Mouse (Mus musculus) kidney, postnatal 14 days (tissue): ENCODE measurements around the gene Rpl21.
A peak's percentile ranks its signal among the peaks of the same experiment; 100 is the strongest.

ENCODE experiments used
- DNase-seq: peaks from one replicate; pipeline ENCODE4 v3.0.0; 2022; ENCODE audit warnings: mixed read lengths

Rpl21 gene

DNA sequence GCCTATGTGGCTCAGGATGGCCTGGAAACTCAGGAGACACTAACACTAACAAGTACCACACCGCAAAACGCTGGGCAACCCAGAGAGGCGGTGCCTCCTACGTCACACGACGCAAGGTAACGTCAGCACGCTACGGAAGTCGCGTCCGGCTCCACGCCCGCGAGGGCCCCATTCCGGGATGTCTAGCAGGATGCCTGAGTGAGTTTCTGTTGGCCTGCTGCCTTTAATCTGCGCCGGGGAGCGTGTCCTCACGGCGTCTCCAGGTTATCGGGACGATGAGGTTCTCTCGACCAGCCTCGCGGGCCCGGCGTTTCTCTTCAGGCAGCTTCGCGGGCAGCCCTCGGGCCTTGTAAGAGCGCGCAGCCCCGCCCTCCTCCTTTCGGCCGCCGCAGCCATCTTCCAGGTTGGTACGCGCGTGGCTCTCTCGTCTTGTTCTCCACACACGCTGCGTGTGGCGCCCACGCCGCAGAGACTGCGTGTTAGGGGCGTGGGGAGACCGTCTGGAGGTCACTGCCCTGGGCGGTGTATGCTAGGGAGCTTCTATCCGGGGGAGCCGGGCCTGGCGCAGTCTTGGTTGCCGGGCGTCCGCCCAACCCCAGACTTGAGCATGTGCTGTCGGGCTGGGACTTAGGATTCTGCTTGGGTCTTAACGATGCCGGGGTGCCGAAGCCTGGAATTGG lies at the start of gene Rpl21:
Rpl21 (plus strand) TSS at position 122 of the 680 bp plus-strand sequence.
- DNase-seq, result peak; percentile 95

DNA sequence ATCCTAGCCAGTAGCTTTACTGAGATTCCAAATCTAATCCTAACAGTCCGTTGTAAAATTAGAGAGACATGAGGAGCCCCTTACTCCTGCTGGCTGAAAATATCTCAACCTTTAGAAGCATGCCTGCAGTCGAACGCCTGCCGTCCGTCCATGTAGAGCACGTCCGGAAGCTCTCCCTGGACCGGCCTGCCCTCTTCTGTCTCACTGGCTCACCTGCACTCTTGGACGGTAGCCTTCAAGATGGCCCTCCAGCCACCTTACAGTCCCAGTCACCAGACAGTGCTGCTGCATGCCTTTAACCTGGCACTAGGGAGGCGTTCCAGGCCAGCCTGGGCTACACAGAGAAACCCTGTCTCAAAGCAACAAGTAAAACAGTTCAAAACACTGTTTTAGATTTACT lies 49.4 kb upstream of the Rpl21 start:
- DNase-seq, result no peak

DNA sequence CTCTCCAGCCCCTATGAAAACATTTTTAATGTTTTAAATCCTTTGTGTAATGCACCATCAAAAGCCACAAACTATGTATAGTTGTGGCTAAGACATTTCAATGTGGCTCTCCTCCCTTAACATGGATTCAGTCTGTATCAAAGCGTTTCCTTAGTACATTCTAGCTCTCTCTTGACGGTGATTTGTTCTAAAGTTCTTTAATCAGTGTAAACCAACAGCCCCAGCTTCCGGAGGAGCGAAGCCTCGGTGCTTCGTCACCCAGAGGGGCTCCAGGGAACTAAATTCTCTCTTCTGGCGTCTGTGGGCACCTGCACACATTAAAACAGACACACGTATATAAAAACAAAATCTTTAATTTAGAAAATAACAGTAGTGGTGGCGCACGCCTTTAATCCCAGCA lies 48.8 kb upstream of the Rpl21 start:
- DNase-seq, result no peak

- no peak for DNase-seq
Observed at GRCm38 (mm10) chr5:146786123-146786522, 46.6 kb upstream of the Rpl21 start.

- DNase-seq, result peak; percentile 66
Observed at GRCm38 (mm10) chr5:146789413-146789812, 43.3 kb upstream of the Rpl21 start.

GRCm38 (mm10) chr5:146790944-146791343 lies 41.7 kb upstream of the Rpl21 start:
- no peak for DNase-seq

- no peak for DNase-seq
Observed at GRCm38 (mm10) chr5:146792140-146792791, 40.4 kb upstream of the Rpl21 start.

DNA sequence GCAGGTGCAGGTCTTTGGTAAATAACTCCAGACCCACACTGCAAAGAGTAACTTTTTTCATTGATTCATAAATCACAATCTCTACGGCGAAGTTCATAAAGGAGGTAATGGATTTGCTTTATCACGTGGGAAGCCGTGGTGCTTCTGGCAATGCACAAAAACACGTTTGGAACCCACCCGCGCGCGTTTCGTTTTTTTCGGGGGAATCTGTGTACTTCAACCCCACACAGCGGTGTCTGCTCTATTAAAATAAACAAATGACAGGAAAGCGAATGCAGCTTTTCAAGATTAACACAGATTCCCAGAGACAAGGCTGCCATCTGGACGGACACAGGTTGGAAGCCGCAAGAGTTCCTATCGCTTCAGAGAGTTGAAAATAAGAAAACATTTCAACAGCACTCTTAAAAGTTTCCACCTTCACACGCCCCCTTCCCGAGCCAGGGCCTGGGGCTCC lies 39.0 kb upstream of the Rpl21 start:
- DNase-seq, result no peak

- DNase-seq, result peak; percentile 52
Observed at GRCm38 (mm10) chr5:146794084-146794852, 38.4 kb upstream of the Rpl21 start.

DNA sequence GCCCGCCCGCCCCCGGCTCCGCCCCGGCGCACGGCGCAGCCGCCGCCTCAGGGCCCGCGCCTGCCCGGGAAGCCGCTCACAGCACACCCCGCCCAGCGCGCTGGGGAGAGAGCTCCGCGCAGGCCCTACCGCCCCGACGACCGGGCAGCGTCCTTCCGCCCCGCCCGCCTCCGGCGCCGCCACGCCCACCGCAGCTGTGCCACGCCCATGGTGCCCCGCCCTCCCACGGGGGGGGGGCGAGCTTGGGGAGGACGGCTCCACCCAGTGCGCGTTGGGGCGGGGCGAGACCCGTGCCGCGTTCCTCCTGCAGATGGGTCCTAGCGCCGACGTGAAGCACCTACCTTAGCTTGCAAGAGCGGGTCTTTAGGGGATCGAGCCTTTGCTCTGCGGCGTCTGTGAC lies 37.8 kb upstream of the Rpl21 start, which contains the start of gene Usp12:
Usp12 (minus strand) TSS at position 154 of the 400 bp plus-strand sequence.
- DNase-seq, result peak; percentile 99

DNA sequence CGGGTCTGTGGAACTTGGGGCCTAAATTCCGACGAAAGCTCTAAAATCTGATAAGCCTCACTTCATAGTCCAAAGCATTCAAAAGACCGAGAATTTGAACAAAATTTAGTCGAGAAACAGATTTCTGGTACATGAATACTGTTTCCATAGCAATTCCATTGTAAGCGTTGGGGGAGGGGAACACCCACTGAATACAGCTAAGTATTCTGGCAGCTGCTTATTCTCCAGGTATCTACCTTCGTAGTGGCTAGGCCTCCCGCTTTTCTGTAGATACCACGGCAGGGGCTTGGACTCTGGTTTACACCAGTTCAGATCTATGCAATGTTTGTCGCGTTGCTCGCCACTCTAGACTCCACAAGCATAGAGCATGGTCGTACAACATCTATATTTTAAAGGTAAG lies 37.0 kb upstream of the Rpl21 start:
- no peak for DNase-seq

GRCm38 (mm10) chr5:146798031-146798430 lies 34.7 kb upstream of the Rpl21 start:
- DNase-seq, result no peak

DNA sequence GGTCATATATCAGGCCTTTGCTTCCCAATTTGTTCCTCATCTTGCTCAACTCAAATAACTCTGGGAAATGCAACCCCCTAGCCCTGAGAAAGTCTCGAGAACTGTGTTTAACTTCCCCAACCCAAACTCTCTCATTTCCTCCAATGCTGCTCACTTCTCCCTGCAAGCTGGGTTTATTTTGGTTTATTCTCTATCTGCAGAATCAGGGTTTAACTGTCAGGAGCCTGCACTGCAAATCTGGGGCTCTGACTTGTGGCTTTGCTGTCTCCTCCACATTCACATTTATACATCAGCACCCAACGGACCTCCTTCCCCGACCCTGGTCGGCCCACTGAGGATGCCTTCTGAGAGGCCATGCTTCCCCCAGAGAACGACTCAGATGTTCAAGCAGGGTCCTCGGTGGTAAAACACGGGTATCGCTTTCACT lies 26.7 kb upstream of the Rpl21 start:
- no peak for DNase-seq

DNA sequence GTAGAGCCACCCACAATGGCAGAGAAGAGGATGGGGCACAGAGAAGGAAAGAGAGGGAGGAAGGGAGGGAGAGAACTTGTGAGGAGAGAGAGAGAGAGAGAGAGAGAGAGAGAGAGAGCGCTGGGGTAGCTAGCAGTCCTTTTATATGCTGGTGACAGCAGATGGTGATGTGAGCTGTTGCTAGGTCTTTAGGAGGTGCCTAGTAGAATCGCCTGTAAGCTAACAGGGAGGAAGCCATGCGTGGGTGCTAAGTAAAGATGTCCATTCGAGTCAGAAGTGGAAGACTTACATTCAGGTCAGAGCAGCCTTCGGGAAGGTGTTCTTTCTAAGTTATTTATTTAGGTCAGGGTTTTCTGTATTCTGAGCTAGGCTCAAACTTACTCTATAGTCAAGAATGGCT lies 22.7 kb upstream of the Rpl21 start:
- DNase-seq, result no peak

DNA sequence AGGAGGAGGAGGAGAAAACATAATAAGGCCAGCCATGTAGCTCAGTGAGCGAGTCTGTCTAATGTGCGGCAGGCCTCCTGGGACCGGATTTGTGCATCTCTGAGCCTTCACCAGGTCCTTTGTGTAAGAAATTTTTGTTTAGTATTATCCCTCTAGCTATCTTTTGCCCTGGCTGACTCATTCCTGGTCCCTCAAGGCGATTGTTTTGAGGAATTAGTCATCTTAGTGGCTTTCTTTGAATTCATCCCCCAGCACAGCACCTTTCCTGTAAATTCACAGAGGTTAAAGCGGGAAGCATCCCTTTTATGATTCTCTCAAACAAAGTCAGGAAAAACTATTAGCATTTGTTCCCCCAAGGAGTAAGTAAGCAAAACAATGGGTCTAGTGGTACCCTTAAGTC lies 19.8 kb upstream of the Rpl21 start:
- DNase-seq, result no peak

DNA sequence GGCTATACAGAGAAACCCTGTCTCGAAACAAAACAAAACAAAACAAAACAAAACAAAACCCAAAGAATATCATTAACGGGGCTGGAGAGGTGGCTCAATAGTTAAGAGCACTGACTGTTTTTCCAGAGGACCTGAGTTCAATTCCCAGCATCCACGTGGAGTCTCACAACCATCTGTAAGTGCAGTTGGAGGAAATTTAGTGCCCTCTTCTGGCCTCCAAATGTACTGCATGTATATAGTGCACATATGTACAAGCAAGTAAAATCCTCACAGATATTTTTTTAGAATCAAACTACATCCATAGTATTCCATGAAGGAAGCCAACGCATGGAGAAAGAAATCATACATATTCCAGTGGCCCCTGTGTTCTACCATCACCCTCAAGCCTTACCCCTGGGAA lies 19.3 kb upstream of the Rpl21 start:
- no peak for DNase-seq

DNA sequence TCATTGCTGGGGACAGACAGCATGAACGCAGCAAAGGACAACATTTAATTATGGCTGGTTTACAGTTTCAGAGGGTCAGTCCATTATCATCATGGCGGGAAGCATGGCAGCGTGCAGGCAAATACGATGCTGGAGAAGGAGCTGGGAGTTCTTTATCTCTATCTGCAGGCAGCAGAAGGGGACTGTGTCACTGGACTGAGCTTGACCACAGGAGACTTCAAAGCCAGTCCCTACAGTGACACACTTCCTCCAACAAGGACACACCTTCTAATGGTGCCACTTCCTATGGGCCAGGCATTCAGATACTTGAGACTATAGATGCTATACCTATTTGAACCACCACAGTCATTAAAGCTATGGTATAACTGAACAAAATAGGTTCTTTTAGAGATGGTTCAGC lies 17.3 kb upstream of the Rpl21 start:
- no peak for DNase-seq

- no peak for DNase-seq
Observed at GRCm38 (mm10) chr5:146817583-146817982, 15.1 kb upstream of the Rpl21 start.

DNA sequence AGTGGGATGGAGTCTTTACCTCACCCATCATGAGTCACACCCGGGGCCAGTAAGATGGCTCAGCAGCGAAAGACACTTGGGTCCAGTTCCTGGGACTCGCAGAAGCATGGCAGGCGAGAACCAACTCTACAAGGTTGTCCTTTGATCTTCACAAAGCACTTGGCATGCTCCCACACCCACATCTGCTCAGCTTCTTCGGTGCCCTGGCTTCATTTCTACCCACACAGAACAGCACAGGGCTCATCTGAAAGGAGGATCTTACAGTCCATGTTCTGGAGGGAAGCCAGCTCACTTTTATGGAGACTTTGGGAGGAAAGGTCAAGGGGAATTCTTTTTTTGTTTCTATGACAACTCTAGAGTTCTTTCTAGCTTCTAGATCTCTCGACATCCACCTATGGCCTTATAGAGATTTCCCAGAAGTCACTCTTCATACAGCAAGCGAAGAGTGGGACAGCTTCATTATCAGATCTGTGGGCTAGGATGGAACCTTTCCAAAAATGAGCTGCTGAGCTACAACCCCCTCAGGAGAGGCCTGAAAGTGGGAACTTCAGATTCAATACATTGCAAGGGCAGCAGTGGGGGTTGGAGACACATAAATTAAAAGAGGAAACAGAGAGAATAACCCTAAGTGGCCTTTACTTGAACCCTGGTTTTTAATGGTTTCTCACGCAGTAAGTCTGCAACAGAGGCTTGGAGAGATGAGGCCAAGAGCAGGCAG lies 13.6 kb upstream of the Rpl21 start:
- peak; percentile 32 for DNase-seq

- no peak for DNase-seq
Observed at GRCm38 (mm10) chr5:146823005-146823404, 9.7 kb upstream of the Rpl21 start.

- no peak for DNase-seq
Observed at GRCm38 (mm10) chr5:146829528-146829927, 3.2 kb upstream of the Rpl21 start.

- no peak for DNase-seq
Observed at GRCm38 (mm10) chr5:146832435-146832768, 288 bp upstream of the Rpl21 start.

- no peak for DNase-seq
Observed at GRCm38 (mm10) chr5:146833673-146834201, 1.0 kb downstream of the Rpl21 start.
